Mouse (Mus musculus) intestine, embryonic 14.5 days (tissue): Measurements from ENCODE around the gene Ppp1r10. TPM values are rescaled to one million over a fixed set of nuclear protein-coding genes. Genes with fewer than 3 reads are reported as not detected.

Experiments used
- ATAC-seq: fragments of 200-750 bp; cut with Nextera tagmentation; replicated peaks from 2 replicates; pipeline ENCODE4 v1.8.0; 2017; ENCODE audit warnings: low read depth, moderate number of reproducible peaks, moderate TSS enrichment, moderate library complexity; ENCODE audit not compliant: low FRiP score, low TSS enrichment
- DNase-seq: peaks from one replicate; pipeline ENCODE4 v3.0.0-alpha.2; 2018; ENCODE audit warnings: low spot score
- H3K27ac ChIP-seq: fragments of 300-500 bp; sonication (generic); 2 replicates; pipeline ENCODE4 v1.5.1; 2014; ENCODE audit warnings: low read depth, mild to moderate bottlenecking, control low read depth
- H3K27me3 ChIP-seq: fragments of 300-500 bp; sonication (generic); replicated peaks from 2 replicates; pipeline ENCODE4 v1.6.1; 2014; ENCODE audit warnings: low read length, control low read depth; ENCODE audit not compliant: control insufficient read depth, insufficient read depth
- H3K36me3 ChIP-seq: fragments of 300-500 bp; sonication (generic); 2 replicates; pipeline ENCODE4 v1.6.1; 2014; ENCODE audit warnings: low read length, control low read depth; ENCODE audit not compliant: control insufficient read depth, insufficient read depth
- H3K4me1 ChIP-seq: fragments of 300-500 bp; sonication (generic); replicated peaks from 2 replicates; pipeline ENCODE4 v1.6.1; 2014; ENCODE audit warnings: low read length, control low read depth, mixed read lengths; ENCODE audit not compliant: control insufficient read depth, insufficient read depth
- H3K4me2 ChIP-seq: fragments of 300-500 bp; sonication (generic); 2 replicates; pipeline ENCODE4 v1.6.1; 2014; ENCODE audit warnings: low read length
- H3K4me3 ChIP-seq: fragments of 300-500 bp; sonication (generic); 2 replicates; pipeline ENCODE4 v1.5.1; 2014; ENCODE audit warnings: low read depth, low read length, control low read depth, mixed read lengths
- H3K9ac ChIP-seq: fragments of 300-500 bp; sonication (generic); 2 replicates; pipeline ENCODE4 v1.6.1; 2014; ENCODE audit warnings: mild to moderate bottlenecking, low read length
- H3K9me3 ChIP-seq: fragments of 300-500 bp; sonication (generic); 2 replicates; pipeline ENCODE4 v1.6.1; 2016; ENCODE audit warnings: low read length, control low read depth; ENCODE audit not compliant: control insufficient read depth
- WGBS: fragments of 180-500 bp; shearing (Covaris S2); extraction: QIAGEN DNeasy Blood & Tissue Kit; methylation state at CpG from one replicate; pipeline ENCODE4 v1.1.7; 2014; 5-methylcytosine and 5-hydroxymethylcytosine counted together
- polyA plus RNA-seq: library from polyadenylated mRNA; unstranded; fragments of >200 nt; fragmentation: Nextera tagmentation; extraction: Ambion mirVana; gene quantifications from 2 replicates; pipeline ENCODE4 v1.2.1, GENCODE M21; 2014

Ppp1r10 gene
- polyA plus RNA-seq, 1 experiment from 2014 or later: 33.8 TPM

- Histone ChIP-seq H3K4me2 (peak within 1 kb of the TSS; percentile 99), H3K4me1 (peaks cover 14% of the 10 kb centered on the region), H3K9me3 (no peaks in the 10 kb centered on the region), H3K9ac (peak within 1 kb of the TSS; percentile 79), H3K27me3 (no peaks in the 10 kb centered on the region), H3K4me3 (peak within 1 kb of the TSS; percentile 84), H3K36me3 (peaks cover 59% of the 10 kb centered on the region), H3K27ac (peak within 1 kb of the TSS; percentile 82; the same call in 1 of the 2 replicates)
- under 1% methylated on average over 84 of the region's 86 CpGs for WGBS
- ATAC-seq (peak; percentile 87), DNase-seq (peak; percentile 93)
These were observed 19.2 kb upstream of the Ppp1r10 start, which contains the start of gene 2310061I04Rik for GRCm38 (mm10) chr17:35896781-35897643. 2310061I04Rik (minus strand) TSS chr17:35897431.

DNA sequence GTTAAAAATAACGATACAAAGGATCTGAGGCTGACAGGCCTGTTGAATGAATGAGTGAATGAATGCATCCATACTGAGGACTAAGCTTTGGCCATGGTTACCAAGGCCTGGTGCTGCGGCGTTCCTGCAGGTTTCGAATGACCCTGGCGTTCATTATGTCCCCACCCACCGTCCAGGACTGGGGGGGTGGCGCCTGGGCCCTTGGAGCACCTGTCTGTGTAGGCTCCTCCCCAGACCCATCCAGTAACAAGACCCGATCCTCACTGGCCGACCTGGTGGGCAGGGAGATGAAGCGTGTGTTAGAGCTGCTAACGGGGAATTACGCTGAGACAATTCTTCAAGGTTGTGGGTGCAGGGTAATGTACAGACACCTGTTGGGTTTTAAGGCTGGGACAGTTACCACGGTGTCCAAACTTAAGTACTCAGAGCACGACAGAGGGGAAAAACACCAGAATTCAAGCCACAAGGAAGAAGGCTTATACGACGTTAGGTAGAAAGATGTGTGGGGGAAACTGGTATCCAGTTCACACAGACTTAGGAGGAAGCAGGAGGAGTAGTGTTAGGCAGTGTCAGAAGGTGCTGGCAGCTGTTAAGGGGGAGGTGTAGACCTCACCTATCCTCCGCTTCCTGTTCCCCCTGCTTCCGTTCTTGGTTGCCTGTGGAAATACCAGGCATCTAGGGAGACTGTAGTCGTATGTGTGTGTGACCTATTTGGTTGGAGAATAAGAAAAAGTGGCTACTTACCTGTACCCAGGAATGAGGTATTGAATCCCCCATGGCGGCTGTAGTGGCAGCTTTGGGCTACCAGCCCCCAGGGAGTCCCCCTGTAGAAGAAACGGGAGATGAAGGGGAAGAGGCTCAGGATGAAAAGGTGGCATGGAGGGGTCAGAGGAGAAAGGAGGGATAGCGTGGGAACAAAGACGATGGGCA is 18.3 kb upstream of the Ppp1r10 start:
- ATAC-seq (peak; percentile 62), DNase-seq (peak; percentile 63)
- Histone ChIP-seq H3K4me3 (peak overlapping the region; percentile 84; the same call in 1 of the 2 replicates), H3K27me3 (no peaks in the 10 kb centered on the region), H3K4me1 (peaks cover 14% of the 10 kb centered on the region), H3K4me2 (peak overlapping the region; percentile 99), H3K36me3 (peaks cover 54% of the 10 kb centered on the region), H3K9me3 (no peaks in the 10 kb centered on the region), H3K9ac (peak overlapping the region; percentile 22; the same call in 1 of the 2 replicates), H3K27ac (no peak overlapping the region)
- 41% methylated on average over 23 of the region's 23 CpGs for WGBS

- 82% methylated on average over 3 of the region's 3 CpGs for WGBS
- H3K9ac ChIP-seq: no peak overlapping the region
- no peak overlapping the region for H3K4me3 ChIP-seq
- H3K4me2 ChIP-seq: no peak overlapping the region
- ATAC-seq (no peak), DNase-seq (no peak)
- peaks cover 13% of the 10 kb centered on the region for H3K4me1 ChIP-seq
- H3K27ac ChIP-seq: no peak overlapping the region
- no peaks in the 10 kb centered on the region for H3K27me3 ChIP-seq
- H3K36me3 ChIP-seq: peaks cover 63% of the 10 kb centered on the region
- H3K9me3 ChIP-seq: no peaks in the 10 kb centered on the region
These were observed 15.6 kb upstream of the Ppp1r10 start for GRCm38 (mm10) chr17:35900636-35901035.

DNA sequence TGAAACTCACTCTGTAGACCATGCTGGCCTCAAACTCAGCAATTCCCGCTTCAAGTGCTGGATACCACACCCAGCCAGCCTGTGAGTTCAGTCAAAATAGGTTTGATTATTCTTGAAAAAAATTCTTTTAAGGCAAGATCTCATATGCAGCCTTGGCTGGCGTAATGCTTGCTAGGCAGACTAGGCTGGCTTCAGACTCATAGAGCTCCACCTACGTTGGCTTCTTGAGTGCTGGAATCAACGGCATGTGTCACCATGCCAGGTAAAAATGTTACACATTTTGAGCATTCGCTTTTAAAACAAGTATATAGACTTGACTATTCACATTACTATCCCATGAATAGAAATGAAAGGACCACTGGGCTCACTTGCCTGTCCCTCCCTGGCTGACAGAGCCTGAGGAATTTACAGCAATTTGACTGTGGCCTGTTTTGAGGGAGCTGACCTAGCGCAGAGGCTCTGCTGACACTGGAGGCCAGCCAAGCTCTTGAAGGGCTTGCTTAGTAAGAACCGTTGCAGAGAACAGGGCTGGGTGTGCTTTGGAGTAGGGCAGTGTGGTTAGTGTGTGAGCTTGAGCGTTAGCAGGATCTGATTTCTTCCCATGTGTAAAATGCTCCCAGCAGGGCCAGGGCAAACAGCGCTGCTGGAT is 12.8 kb upstream of the Ppp1r10 start:
- H3K9ac ChIP-seq: no peak overlapping the region

DNA sequence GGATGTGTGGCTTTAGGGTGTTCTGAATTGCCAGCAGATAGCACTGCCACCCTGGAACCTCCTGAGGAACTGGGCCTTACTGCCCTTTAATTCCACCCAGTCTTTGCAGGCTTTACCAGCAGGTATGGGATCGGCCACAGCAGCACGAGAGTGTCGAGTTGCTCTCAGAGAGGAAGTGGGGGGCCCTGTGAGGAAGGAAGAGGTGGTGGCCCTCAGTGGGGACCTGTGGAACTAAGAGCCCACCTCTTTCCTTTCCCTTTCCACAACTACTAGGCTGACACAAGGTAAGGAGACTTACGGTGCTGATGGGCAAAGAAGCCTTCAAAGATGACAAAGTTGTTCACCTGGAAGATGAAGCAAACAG is 12.3 kb upstream of the Ppp1r10 start:
- Histone ChIP-seq H3K27ac (no peak overlapping the region), H3K36me3 (peaks cover 81% of the 10 kb centered on the region), H3K4me2 (no peak overlapping the region), H3K9ac (no peak overlapping the region), H3K4me1 (peaks cover 6% of the 10 kb centered on the region), H3K27me3 (no peaks in the 10 kb centered on the region), H3K9me3 (no peaks in the 10 kb centered on the region), H3K4me3 (no peak overlapping the region)
- DNase-seq: no peak
- ATAC-seq: no peak
- WGBS: 81% methylated on average over 4 of the region's 4 CpGs

More for the DNA sequence above, 12.8 kb upstream of the Ppp1r10 start:
- Histone ChIP-seq H3K36me3 (peaks cover 84% of the 10 kb centered on the region), H3K9me3 (no peaks in the 10 kb centered on the region), H3K4me3 (no peak overlapping the region), H3K27ac (no peak overlapping the region), H3K4me1 (peaks cover under 1% of the 10 kb centered on the region; the same call in 1 of the 2 replicates), H3K27me3 (no peaks in the 10 kb centered on the region), H3K4me2 (no peak overlapping the region)
- 93% methylated on average over 9 of the region's 9 CpGs for WGBS
- ATAC-seq (no peak), DNase-seq (no peak)

DNA sequence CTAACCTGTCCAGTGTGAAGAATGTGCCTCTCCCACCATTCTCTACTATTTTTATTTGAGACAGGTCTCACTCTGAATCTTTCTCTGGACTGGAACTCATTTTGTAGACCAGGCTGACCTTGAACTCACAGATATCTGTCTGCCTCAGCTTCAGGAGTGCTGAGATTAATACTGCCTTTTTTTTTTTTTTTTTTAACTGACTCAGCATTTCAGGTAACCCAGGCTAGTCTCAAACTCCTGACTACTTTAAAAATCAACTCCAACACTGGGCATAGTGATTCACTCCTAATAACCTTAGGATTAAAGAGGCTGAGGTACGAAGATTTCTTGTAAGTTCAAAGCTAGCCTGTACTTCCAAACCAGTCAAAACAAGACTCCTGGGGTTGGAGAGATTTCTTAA is 10.6 kb upstream of the Ppp1r10 start:
- Histone ChIP-seq H3K4me1 (peaks cover 10% of the 10 kb centered on the region), H3K4me3 (no peak overlapping the region), H3K27ac (no peak overlapping the region), H3K36me3 (peaks cover 66% of the 10 kb centered on the region), H3K9me3 (no peaks in the 10 kb centered on the region), H3K9ac (no peak overlapping the region), H3K4me2 (no peak overlapping the region), H3K27me3 (no peaks in the 10 kb centered on the region)
- ATAC-seq (no peak), DNase-seq (no peak)
- WGBS: 91% methylated on average over 1 of the region's 1 CpGs

- Histone ChIP-seq H3K36me3 (peaks cover 74% of the 10 kb centered on the region), H3K27me3 (no peaks in the 10 kb centered on the region), H3K27ac (no peak overlapping the region), H3K4me1 (peaks cover 10% of the 10 kb centered on the region), H3K4me3 (no peak overlapping the region), H3K4me2 (no peak overlapping the region), H3K9me3 (no peaks in the 10 kb centered on the region), H3K9ac (no peak overlapping the region)
- DNase-seq: no peak
- ATAC-seq: no peak
- 78% methylated on average over 2 of the region's 2 CpGs for WGBS
These were observed 8.6 kb upstream of the Ppp1r10 start for GRCm38 (mm10) chr17:35907609-35908008.
